Mouse (Mus musculus) small intestine, adult 2 months (tissue): ENCODE measurements around the gene Tnik. TPM values are rescaled to one million over a fixed set of nuclear protein-coding genes. Genes with fewer than 3 reads are reported as not detected.

Experiments used
- H3K27ac ChIP-seq: fragments of 200-500 bp; 2 replicates; pipeline ENCODE4 v1.5.1; 2012; ENCODE audit warnings: low read depth, low read length, control low read depth, inconsistent platforms; ENCODE audit not compliant: insufficient read depth
- H3K27me3 ChIP-seq: fragments of 200-500 bp; 2 replicates; pipeline ENCODE4 v1.6.1; 2012; ENCODE audit warnings: mild to moderate bottlenecking, moderate library complexity, low read length, inconsistent platforms; ENCODE audit not compliant: control insufficient read depth, insufficient read depth
- H3K36me3 ChIP-seq: fragments of 200-500 bp; 2 replicates; pipeline ENCODE4 v1.6.1; 2012; ENCODE audit warnings: mild to moderate bottlenecking, low read length, control low read depth, inconsistent platforms; ENCODE audit not compliant: control insufficient read depth, insufficient read depth
- H3K4me1 ChIP-seq: fragments of 200-500 bp; 2 replicates; pipeline ENCODE4 v1.6.1; 2012; ENCODE audit warnings: low read length, inconsistent platforms, mixed read lengths; ENCODE audit not compliant: control insufficient read depth, insufficient read depth, insufficient read length
- H3K4me3 ChIP-seq: fragments of 200-500 bp; 2 replicates; pipeline ENCODE4 v1.5.1; 2012; ENCODE audit warnings: low read depth, mild to moderate bottlenecking, control low read depth, inconsistent platforms, low read length, moderate library complexity
- CTCF ChIP-seq: fragments of 200-500 bp; IDR thresholded peaks from 2 replicates; pipeline ENCODE4 v1.5.1; 2012; ENCODE audit warnings: low read depth, mild to moderate bottlenecking, control low read depth, inconsistent platforms, low read length, moderate library complexity, mixed read lengths; ENCODE audit not compliant: insufficient replicate concordance, insufficient read length; ENCODE audit errors: extremely low read depth
- POLR2A ChIP-seq: fragments of 200-500 bp; IDR thresholded peaks from 2 replicates; pipeline ENCODE4 v1.6.1; 2012; ENCODE audit warnings: low read depth, mild to moderate bottlenecking, control low read depth, inconsistent platforms, low read length, moderate library complexity
- WGBS: fragments of 180-500 bp; shearing (Covaris S2); methylation state at CpG from one replicate; pipeline ENCODE4 v1.1.7; 2018; 5-methylcytosine and 5-hydroxymethylcytosine counted together
- polyA plus RNA-seq: library from polyadenylated mRNA; depleted of rRNA; stranded (reverse); fragments of >200 nt; gene quantifications from 2 replicates; pipeline ENCODE4 v1.2.3, GENCODE M21; 2012; rRNA removed

Gene Tnik
- polyA plus RNA-seq, result 5.0 and 10.8 TPM in 2 replicates

GRCm38 (mm10) chr3:28263002-28263947, at the start of gene Tnik:
Tnik (plus strand) TSS chr3:28263214.
- H3K36me3 ChIP-seq, result 0 out of 2 replicates have a peak, but pooled peaks cover 1% of the 10 kb centered on the region
- no peaks in the 10 kb centered on the region for H3K27me3 ChIP-seq
- H3K4me1 ChIP-seq, result peaks cover 3% of the 10 kb centered on the region
- H3K4me3 ChIP-seq, result peak within 1 kb of the TSS; percentile 83
- TF ChIP-seq CTCF (no peak), POLR2A (peak; percentile 51; the same call in 1 of the 2 replicates)
- WGBS, result under 1% methylated on average over 59 of the region's 59 CpGs
- peak within 1 kb of the TSS; percentile 88 for H3K27ac ChIP-seq

GRCm38 (mm10) chr3:28214886-28215311, 48.1 kb upstream of the Tnik start:
- no peaks in the 10 kb centered on the region for H3K36me3 ChIP-seq
- H3K4me3 ChIP-seq, result peak overlapping the region; percentile 15; the same call in 1 of the 2 replicates
- TF ChIP-seq CTCF (peak; percentile 21; the same call in 1 of the 2 replicates), POLR2A (no peak)
- H3K4me1 ChIP-seq, result peaks cover 14% of the 10 kb centered on the region; the same call in 1 of the 2 replicates
- peak overlapping the region; percentile 89 for H3K27ac ChIP-seq
- WGBS, result 36% methylated on average over 7 of the region's 7 CpGs
- no peaks in the 10 kb centered on the region for H3K27me3 ChIP-seq

GRCm38 (mm10) chr3:28217001-28217400, 46.0 kb upstream of the Tnik start:
- no peak for TF ChIP-seq POLR2A
- no peak for TF ChIP-seq CTCF

GRCm38 (mm10) chr3:28219533-28219932, 43.5 kb upstream of the Tnik start:
- Histone ChIP-seq H3K36me3 (no peaks in the 10 kb centered on the region), H3K27me3 (no peaks in the 10 kb centered on the region), H3K27ac (no peak overlapping the region), H3K4me3 (no peak overlapping the region), H3K4me1 (peaks cover 6% of the 10 kb centered on the region; the same call in 1 of the 2 replicates)
- 94% methylated on average over 7 of the region's 7 CpGs for WGBS
- TF ChIP-seq POLR2A, result no peak
- no peak for TF ChIP-seq CTCF

More at GRCm38 (mm10) chr3:28217001-28217400, 46.0 kb upstream of the Tnik start:
- WGBS, result 79% methylated on average over 5 of the region's 5 CpGs
- no peak overlapping the region for H3K27ac ChIP-seq
- peaks cover 8% of the 10 kb centered on the region; the same call in 1 of the 2 replicates for H3K4me1 ChIP-seq
- no peak overlapping the region for H3K4me3 ChIP-seq
- H3K27me3 ChIP-seq, result no peaks in the 10 kb centered on the region
- no peaks in the 10 kb centered on the region for H3K36me3 ChIP-seq

GRCm38 (mm10) chr3:28219964-28220363, 43.0 kb upstream of the Tnik start:
- no peaks in the 10 kb centered on the region for H3K36me3 ChIP-seq
- no peak overlapping the region for H3K27ac ChIP-seq
- WGBS, result 97% methylated on average over 3 of the region's 3 CpGs
- no peaks in the 10 kb centered on the region for H3K27me3 ChIP-seq
- TF ChIP-seq POLR2A (no peak), CTCF (no peak)
- H3K4me3 ChIP-seq, result no peak overlapping the region
- peaks cover 5% of the 10 kb centered on the region; the same call in 1 of the 2 replicates for H3K4me1 ChIP-seq

- no peak for TF ChIP-seq POLR2A
- TF ChIP-seq CTCF, result no peak
- Histone ChIP-seq H3K36me3 (no peaks in the 10 kb centered on the region), H3K27ac (no peak overlapping the region), H3K4me3 (no peak overlapping the region), H3K4me1 (peaks cover 6% of the 10 kb centered on the region; the same call in 1 of the 2 replicates), H3K27me3 (no peaks in the 10 kb centered on the region)
- whole genome bisulfite sequencing, result 88% methylated on average over 15 of the region's 15 CpGs
Measured at GRCm38 (mm10) chr3:28224437-28225356, 38.3 kb upstream of the Tnik start.
